Mouse (Mus musculus) G1E (cell line): ENCODE results near the gene Camkv. TPM values are rescaled to one million over a fixed set of nuclear protein-coding genes. Genes with fewer than 3 reads are reported as not detected.

Experiments
- ATAC-seq: 2 replicates; pipeline ENCODE4 v1.8.0; 2016; ENCODE audit warnings: mild to moderate bottlenecking; ENCODE audit not compliant: insufficient number of reproducible peaks, poor library complexity, low FRiP score, severe bottlenecking; ENCODE audit errors: extremely low read depth
- DNase-seq: peaks from one replicate; pipeline ENCODE4 v3.0.0; 2012; ENCODE audit warnings: low spot score
- H3K27me3 ChIP-seq: 2 replicates; pipeline ENCODE4 v1.6.1; 2012; ENCODE audit warnings: mild to moderate bottlenecking, low read length, inconsistent platforms; ENCODE audit not compliant: insufficient read depth
- H3K36me3 ChIP-seq: replicated peaks from 2 replicates; pipeline ENCODE3; 2012; ENCODE audit warnings: mild to moderate bottlenecking, inconsistent platforms
- H3K4me1 ChIP-seq: 2 replicates; pipeline ENCODE4 v1.6.1; 2012; ENCODE audit warnings: low read depth, low read length, inconsistent platforms, mixed read lengths; ENCODE audit not compliant: insufficient read depth
- H3K4me3 ChIP-seq: 2 replicates; pipeline ENCODE4 v1.5.1; 2012; ENCODE audit warnings: low read depth, mild to moderate bottlenecking, inconsistent platforms, low read length, moderate library complexity, mixed read lengths
- H3K9me3 ChIP-seq: replicated peaks from 2 replicates; pipeline ENCODE4 v1.6.1; 2012; ENCODE audit warnings: inconsistent platforms
- CTCF ChIP-seq: IDR thresholded peaks from 2 replicates; pipeline ENCODE4 v1.5.1; 2012; ENCODE audit warnings: low read depth, low read length, inconsistent platforms, mixed read lengths
- GATA1 ChIP-seq: IDR thresholded peaks from 2 replicates; pipeline ENCODE4 v1.6.1; 2012; ENCODE audit warnings: borderline replicate concordance, low read length, inconsistent platforms, mixed read lengths
- GATA2 ChIP-seq: IDR thresholded peaks from 2 replicates; pipeline ENCODE4 v1.6.1; 2012; ENCODE audit warnings: low read depth, low read length, inconsistent platforms, borderline replicate concordance
- POLR2AphosphoS5 ChIP-seq: IDR thresholded peaks from 2 replicates; pipeline ENCODE4 v1.6.1; 2012; ENCODE audit warnings: low read depth, low read length, inconsistent platforms; ENCODE audit not compliant: insufficient replicate concordance
- TAL1 ChIP-seq: conservative IDR thresholded peaks from 2 replicates; pipeline ENCODE4 v1.6.1; 2012; ENCODE audit warnings: low read depth, low read length, inconsistent platforms, mixed read lengths
- polyA plus RNA-seq: library from polyadenylated mRNA; stranded (reverse); fragments of >175 nt; gene quantifications from 2 replicates; pipeline ENCODE4 v1.2.3, GENCODE M21; 2012
- total RNA-seq, 2 experiments: library from RNA; stranded (forward) in 1 of 2; stranded (reverse) in 1 of 2; fragments of 200-1000 nt in 1 of 2; fragments of >200 nt in 1 of 2; fragmentation: Nextera tagmentation in 1 of 2; gene quantifications; 2 replicates each; pipeline ENCODE4 v1.2.3; 2014 to 2017

Camkv gene
- total and polyA plus RNA-seq, 3 experiments = 0.11 TPM; not detected in 2

- Histone ChIP-seq H3K4me3 (no peak overlapping the region), H3K9me3 (no peaks in the 10 kb centered on the region), H3K36me3 (no peaks in the 10 kb centered on the region), H3K4me1 (no peaks in the 10 kb centered on the region; the same call in 1 of the 2 replicates), H3K27me3 (peaks cover 85% of the 10 kb centered on the region)
- TF ChIP-seq GATA1 (no peak), POLR2AphosphoS5 (no peak), GATA2 (no peak), TAL1 (no peak), CTCF (no peak)
- DNase-seq = no peak
- ATAC-seq = no peak
Measured at GRCm38 (mm10) chr9:107919441-107919840, 16.0 kb upstream of the Camkv start.

- H3K27me3 ChIP-seq = peaks cover 72% of the 10 kb centered on the region
- ATAC-seq (no peak), DNase-seq (peak; percentile 42)
- no peaks in the 10 kb centered on the region; the same call in 1 of the 2 replicates for H3K4me1 ChIP-seq
- H3K36me3 ChIP-seq = no peaks in the 10 kb centered on the region
- no peaks in the 10 kb centered on the region for H3K9me3 ChIP-seq
- no peak overlapping the region for H3K4me3 ChIP-seq
- TF ChIP-seq POLR2AphosphoS5 (no peak), TAL1 (no peak), GATA1 (no peak), GATA2 (no peak), CTCF (peak; percentile 36; the same call in 1 of the 2 replicates)
Measured at GRCm38 (mm10) chr9:107923021-107923420, 12.5 kb upstream of the Camkv start.

GRCm38 (mm10) chr9:107923956-107924355, 11.5 kb upstream of the Camkv start:
- TF ChIP-seq CTCF = no peak
- no peak for TF ChIP-seq POLR2AphosphoS5
- no peak for TF ChIP-seq GATA1
- no peak for TF ChIP-seq TAL1
- TF ChIP-seq GATA2 = no peak
- no peaks in the 10 kb centered on the region for H3K36me3 ChIP-seq
- no peaks in the 10 kb centered on the region for H3K9me3 ChIP-seq
- no peak for DNase-seq
- H3K4me1 ChIP-seq = no peaks in the 10 kb centered on the region; the same call in 1 of the 2 replicates
- H3K4me3 ChIP-seq = no peak overlapping the region
- no peak for ATAC-seq
- peaks cover 72% of the 10 kb centered on the region for H3K27me3 ChIP-seq

- ATAC-seq = no peak
Measured at GRCm38 (mm10) chr9:107925251-107925650, 10.2 kb upstream of the Camkv start.

GRCm38 (mm10) chr9:107926920-107927420, 8.5 kb upstream of the Camkv start:
- no peak for ATAC-seq
- Histone ChIP-seq H3K36me3 (no peaks in the 10 kb centered on the region), H3K4me3 (no peak overlapping the region), H3K4me1 (no peaks in the 10 kb centered on the region; the same call in 1 of the 2 replicates), H3K27me3 (peaks cover 75% of the 10 kb centered on the region), H3K9me3 (no peaks in the 10 kb centered on the region)
- TF ChIP-seq GATA2 (no peak), CTCF (no peak), TAL1 (no peak), GATA1 (no peak), POLR2AphosphoS5 (no peak)
- no peak for DNase-seq

More at GRCm38 (mm10) chr9:107925251-107925650, 10.2 kb upstream of the Camkv start:
- H3K27me3 ChIP-seq = peaks cover 74% of the 10 kb centered on the region
- no peaks in the 10 kb centered on the region for H3K36me3 ChIP-seq
- TF ChIP-seq TAL1 = no peak
- TF ChIP-seq POLR2AphosphoS5 = no peak
- no peak for TF ChIP-seq GATA1
- no peak for TF ChIP-seq CTCF
- no peak for TF ChIP-seq GATA2
- DNase-seq = no peak
- no peaks in the 10 kb centered on the region; the same call in 1 of the 2 replicates for H3K4me1 ChIP-seq
- H3K9me3 ChIP-seq = no peaks in the 10 kb centered on the region
- H3K4me3 ChIP-seq = no peak overlapping the region

- no peak for TF ChIP-seq TAL1
- no peak for TF ChIP-seq GATA2
- no peak for TF ChIP-seq POLR2AphosphoS5
- no peak for TF ChIP-seq GATA1
- no peak for TF ChIP-seq CTCF
- DNase-seq (no peak), ATAC-seq (no peak)
- no peak overlapping the region for H3K4me3 ChIP-seq
- H3K27me3 ChIP-seq = peaks cover 80% of the 10 kb centered on the region
- no peaks in the 10 kb centered on the region for H3K36me3 ChIP-seq
- H3K4me1 ChIP-seq = no peaks in the 10 kb centered on the region; the same call in 1 of the 2 replicates
- H3K9me3 ChIP-seq = no peaks in the 10 kb centered on the region
Measured at GRCm38 (mm10) chr9:107927749-107928148, 7.7 kb upstream of the Camkv start.
